Mouse (Mus musculus) fat pad, adult 2 months (tissue): ENCODE data around the gene Tcf12.

Experiments
- DNase-seq: peaks from one replicate; pipeline ENCODE4 v3.0.0-alpha.2; 2011; ENCODE audit warnings: low read depth, low spot score; ENCODE audit errors: extremely low read depth

Gene Tcf12

DNA sequence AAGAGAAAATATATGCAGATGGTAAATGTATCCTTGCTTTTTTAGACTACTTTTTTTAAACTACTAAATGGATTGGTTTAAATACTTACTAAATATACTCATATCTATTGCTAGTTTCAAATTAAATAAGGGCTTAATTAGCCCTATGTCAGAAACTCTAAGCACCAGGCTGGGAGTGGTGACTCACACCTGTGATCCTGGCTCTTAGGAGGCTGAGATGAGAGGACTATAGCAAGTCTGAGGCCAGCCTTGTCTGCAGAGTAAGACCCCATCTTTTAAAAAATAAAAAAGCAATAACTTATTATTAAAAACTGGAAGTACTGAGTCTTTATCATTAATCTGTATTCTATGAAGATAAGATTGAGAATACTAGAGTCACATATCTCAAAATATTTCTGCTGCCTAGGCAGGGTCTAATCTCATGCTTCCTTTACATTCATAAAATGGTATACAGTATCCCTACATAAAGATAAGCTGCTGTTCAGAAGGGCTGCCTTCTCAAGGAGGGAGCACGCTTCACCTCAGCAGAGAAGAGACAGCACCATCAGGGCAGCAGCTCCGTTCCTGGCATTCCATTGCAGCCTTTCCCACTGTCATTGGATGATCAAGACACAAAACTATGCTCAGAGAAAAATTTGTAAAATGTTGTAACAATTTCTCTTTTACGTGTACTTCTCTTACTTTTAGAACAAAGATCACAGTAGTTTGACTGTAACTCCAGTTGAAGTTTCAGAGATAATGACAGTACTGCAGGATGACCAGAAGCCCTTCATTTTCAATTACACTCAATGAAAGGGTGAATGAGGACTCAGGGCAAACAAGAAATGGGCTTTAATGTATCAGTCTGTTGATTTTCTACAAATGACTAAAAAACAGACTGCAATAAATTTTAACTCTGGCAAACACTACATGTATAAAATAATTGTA lies 181.0 kb downstream of the Tcf12 start:
- DNase-seq, result no peak

- no peak for DNase-seq
Observed at GRCm38 (mm10) chr9:71916662-71916953, 195.1 kb downstream of the Tcf12 start.

GRCm38 (mm10) chr9:71915871-71916661 lies 195.6 kb downstream of the Tcf12 start:
- no peak for DNase-seq

DNA sequence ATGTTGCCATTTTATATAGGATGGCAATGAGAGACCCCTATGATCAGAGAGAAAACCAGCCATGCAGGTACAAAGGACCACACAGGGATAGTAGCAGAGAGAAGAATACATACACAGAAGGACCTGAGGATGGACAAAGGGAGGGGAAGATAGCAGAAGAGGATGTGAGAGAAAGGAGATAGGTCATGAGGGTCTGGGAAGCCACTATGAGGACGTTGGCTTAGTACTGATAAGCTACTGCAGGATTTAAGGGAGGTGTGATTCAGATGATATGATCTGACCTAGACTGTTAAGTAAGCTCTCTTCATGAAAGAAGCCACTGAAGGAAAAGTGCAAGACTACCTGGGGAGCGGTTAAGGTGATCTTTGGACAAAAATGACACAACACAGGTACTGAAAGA lies 205.1 kb downstream of the Tcf12 start:
- DNase-seq, result no peak

- no peak for DNase-seq
Observed at GRCm38 (mm10) chr9:71898852-71899251, 212.8 kb downstream of the Tcf12 start.

- no peak for DNase-seq
Observed at GRCm38 (mm10) chr9:71897399-71897798, 214.3 kb downstream of the Tcf12 start.

DNA sequence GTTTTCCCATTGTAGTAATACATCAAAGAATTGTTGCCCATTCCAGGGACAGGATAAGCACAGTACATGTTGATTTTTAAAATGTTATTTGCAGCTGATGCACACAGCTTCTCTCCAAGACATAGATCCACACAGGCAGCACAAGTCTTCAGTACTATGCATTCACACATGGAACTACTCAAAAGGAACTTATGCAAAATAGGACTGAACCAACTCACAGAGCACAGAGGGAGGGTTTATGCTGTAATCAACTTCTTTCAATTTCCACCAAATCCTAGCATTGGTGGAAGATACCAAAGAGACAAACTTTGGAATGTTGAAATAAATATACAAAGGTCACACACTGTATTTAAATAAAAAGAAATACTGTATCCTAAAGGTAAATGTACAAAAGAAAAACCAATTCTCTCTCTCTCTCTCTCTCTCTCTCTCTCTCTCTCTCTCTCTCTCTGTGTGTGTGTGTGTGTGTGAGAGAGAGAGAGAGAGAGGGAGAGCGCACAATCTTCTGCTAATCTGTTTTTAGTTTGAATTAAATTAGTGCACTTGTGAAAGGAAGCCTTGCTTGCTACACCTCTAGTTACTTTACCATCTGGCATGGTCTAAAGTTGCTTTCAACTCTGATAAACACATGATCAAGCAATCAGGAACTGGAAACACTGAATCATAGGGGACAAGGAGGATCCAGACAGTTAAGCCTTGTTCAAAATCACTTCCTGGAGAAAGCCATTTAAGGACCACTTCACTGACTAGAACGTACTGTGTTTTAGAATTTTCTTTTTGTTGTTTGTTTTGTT lies 215.5 kb downstream of the Tcf12 start:
- DNase-seq, result no peak

GRCm38 (mm10) chr9:71895291-71895690 lies 216.4 kb downstream of the Tcf12 start:
- no peak for DNase-seq

DNA sequence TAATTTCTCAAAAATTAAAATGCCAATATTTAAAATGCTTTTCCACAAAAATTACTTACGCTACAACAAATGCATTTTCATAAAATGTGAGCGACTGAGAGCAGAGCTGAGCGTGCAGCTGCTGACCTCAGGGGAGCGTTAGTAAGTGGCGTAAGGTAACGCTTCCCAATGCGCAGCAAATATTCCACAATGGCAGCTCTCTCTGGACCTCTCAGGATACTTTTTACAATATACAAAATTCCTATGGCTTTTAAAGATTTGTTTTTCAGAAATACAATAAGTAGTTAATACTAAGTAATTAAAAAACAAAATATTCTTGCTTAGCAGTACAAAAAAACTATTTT lies 216.8 kb downstream of the Tcf12 start:
- no peak for DNase-seq

GRCm38 (mm10) chr9:71894246-71894942 lies 217.3 kb downstream of the Tcf12 start:
- no peak for DNase-seq

DNA sequence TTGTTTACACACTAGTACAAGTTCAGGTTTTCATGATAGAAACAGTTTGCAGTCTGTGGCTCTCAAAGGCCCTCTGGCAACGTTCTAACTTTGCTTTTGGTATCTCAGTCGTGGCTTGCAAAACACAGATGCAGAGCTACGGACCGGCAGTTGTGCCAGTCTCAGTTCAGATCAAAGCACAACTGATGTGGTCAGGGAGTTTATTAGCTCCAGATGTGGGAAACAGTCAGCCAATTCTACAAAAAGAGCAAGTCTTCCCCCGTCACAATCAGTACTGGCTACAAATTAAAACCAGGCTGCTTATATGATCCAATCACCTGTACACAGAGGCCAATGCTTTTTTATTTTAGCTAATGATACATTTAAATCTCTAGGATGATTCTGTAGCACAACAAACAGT lies 223.2 kb downstream of the Tcf12 start:
- DNase-seq, result no peak

DNA sequence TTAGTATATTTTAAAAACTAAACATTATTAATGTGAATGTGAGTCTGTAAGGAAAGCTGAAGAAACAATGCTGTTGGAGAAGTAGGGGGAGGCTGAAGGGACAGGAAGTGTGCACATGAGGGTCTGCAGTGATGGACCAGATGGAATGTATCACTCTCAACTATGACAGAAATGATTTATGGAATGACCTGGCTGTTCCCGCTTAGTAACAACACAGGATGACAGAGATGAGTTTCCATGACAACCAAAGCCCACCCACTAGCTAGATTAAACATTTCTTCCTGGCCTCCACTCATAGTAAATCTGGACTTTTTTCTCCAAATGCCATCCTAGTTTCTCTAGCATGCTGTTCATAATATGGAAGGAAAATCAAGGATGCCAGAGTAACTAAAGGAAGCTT lies 231.0 kb downstream of the Tcf12 start:
- DNase-seq, result no peak

DNA sequence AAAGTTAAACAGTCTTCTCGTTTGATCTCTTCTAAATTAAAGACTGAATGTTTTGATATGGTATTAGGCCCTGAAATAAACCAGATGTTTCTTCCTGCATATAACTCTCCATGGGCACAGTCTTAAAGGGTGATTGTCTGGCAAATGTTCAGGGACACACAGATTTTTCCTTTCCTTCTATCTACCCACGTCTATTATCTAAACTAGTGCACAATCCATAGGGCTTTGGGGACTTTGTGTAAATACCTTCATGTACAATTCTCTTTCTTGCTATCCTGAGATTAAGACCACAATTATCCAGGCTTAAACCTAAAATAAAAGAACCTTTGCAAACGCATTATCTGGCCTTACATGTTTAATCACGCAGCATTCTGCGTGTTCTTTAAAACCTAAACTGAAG lies 231.7 kb downstream of the Tcf12 start:
- DNase-seq, result no peak

- no peak for DNase-seq
Observed at GRCm38 (mm10) chr9:71879415-71879814, 232.3 kb downstream of the Tcf12 start.

- DNase-seq, result no peak
Observed at GRCm38 (mm10) chr9:71877867-71878266, 233.8 kb downstream of the Tcf12 start.

DNA sequence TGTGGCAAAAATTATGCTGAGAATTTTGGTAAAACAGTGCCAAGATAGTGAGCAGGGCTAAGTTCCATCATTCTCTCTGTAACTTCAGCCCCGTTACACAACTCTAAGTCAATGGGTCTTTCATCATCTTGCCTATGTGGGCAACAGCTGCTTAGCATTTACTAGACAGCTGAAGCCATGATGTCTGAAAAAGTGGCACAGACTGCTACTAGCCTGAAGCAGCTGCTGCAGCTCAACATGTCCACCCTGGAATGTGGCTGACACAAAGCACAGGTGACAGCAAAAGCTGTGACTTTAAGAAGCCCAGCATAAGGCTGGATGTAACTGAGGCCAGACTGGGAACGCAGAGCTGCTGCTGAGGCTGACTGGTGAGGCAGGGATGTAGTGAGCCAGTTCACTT lies 236.9 kb downstream of the Tcf12 start:
- DNase-seq, result no peak

DNA sequence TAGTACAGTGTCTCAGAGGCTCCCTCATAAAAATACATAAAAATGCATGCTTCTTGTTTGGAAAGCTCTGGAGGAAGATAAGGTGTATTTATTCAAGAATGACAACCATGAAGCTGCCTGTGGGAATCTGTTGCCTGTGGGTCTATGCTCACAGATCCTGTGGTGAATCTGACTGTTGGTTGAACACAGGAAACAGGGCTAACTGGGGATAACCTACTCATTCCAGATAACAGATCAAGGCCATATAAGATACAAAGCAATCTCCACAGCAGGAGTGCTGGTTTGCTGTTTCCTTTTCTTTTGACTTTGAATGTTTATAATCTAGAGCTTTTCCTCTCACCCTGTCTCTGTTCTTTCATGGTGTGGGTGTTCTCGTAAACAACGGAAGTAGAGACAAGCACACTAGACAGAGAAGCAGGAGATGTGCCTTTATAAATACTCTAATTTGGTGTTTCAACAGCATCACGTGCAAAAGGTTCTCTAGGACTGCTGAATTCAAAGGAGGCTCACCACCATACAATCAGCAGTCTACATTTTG lies 237.6 kb downstream of the Tcf12 start:
- no peak for DNase-seq

- DNase-seq, result no peak
Observed at GRCm38 (mm10) chr9:71863338-71863737, 248.3 kb downstream of the Tcf12 start.

DNA sequence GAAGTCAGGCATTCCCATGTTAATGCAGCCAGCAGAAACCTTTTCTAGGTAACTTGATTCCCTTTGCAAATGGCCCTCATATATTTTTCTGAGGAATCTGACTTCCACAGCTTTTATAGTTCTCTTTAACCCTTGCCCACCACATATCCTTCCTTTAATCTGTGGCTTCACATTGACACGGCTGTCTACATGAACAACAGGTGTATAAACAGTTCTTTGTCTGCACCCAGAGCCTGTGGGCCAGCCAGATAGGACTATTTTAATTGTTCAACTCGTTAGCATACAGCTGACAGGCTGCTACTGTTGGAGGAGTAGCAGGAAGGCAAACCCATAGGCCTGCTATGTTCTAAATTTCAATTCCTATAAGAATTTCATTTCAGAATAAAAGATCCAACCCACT lies 250.0 kb downstream of the Tcf12 start:
- no peak for DNase-seq

DNA sequence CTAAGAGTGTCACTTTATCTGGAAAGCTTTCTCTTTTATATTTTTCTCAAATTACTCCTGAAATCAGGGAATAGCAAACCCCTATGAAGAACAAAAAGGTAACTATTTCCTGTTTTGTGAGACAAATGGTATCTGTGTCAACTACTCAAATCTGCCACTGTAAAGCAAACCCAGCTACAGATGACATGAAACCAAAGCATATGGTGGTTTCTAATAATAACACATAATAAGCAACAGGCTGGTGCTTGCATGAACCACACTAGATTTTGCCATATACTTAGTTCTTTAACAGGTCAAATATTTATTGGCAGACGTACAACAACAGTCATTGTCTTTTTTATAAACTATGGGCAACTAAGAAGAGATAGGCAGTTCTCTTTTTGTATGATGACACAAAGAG lies 253.7 kb downstream of the Tcf12 start:
- no peak for DNase-seq

DNA sequence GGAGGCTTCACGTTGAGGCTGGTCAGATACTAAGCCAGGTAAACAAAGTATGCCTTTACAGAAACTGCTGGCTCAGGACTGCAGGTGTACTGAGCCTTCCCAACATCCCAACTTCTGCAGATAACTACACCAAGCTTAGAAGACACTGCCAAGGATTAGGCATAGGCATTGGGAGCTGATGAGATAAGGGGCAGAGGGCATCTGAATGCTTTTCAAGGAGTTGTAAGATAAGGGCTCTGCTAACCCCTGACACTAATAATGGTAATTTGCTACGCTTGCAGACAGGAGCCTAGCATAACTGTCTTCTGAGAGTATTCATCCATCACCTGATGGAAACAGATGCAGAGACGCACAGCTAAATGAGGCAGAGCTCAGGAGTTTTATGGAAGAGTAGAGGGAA lies 257.8 kb downstream of the Tcf12 start:
- DNase-seq, result no peak
